Mouse (Mus musculus) forebrain, embryonic 12.5 days (tissue): ENCODE data around the gene Pdk1. TPM values are rescaled to one million over a fixed set of nuclear protein-coding genes. Genes with fewer than 3 reads are reported as not detected.
"Not testable (repeated sequence)": the region's sequence is repeated elsewhere in the genome, so short reads cannot be mapped to it uniquely, and the experiment has no call there.

Source experiments
- ATAC-seq: fragments of 200-750 bp; cut with Nextera tagmentation; 2 replicates; pipeline ENCODE4 v1.8.0; 2017; ENCODE audit warnings: moderate TSS enrichment; ENCODE audit not compliant: low FRiP score
- H3K27ac ChIP-seq: fragments of 300-500 bp; sonication (generic); 2 replicates; pipeline ENCODE4 v1.5.1; 2016; ENCODE audit warnings: mild to moderate bottlenecking
- H3K27me3 ChIP-seq: fragments of 300-500 bp; sonication (generic); 2 replicates; pipeline ENCODE4 v1.6.1; 2016; ENCODE audit warnings: mild to moderate bottlenecking
- H3K36me3 ChIP-seq: fragments of 300-500 bp; sonication (generic); replicated peaks from 2 replicates; pipeline ENCODE4 v1.6.1; 2016; ENCODE audit warnings: mild to moderate bottlenecking
- H3K4me1 ChIP-seq: fragments of 300-500 bp; sonication (generic); 2 replicates; pipeline ENCODE4 v1.6.1; 2016
- H3K4me2 ChIP-seq: fragments of 300-500 bp; sonication (generic); 2 replicates; pipeline ENCODE4 v1.6.1; 2016; ENCODE audit warnings: mild to moderate bottlenecking, moderate library complexity
- H3K4me3 ChIP-seq: fragments of 300-500 bp; sonication (generic); replicated peaks from 2 replicates; pipeline ENCODE4 v1.5.1; 2016; ENCODE audit warnings: mild to moderate bottlenecking
- H3K9ac ChIP-seq: fragments of 300-500 bp; sonication (generic); 2 replicates; pipeline ENCODE4 v1.6.1; 2016; ENCODE audit warnings: mild to moderate bottlenecking
- H3K9me3 ChIP-seq: fragments of 300-500 bp; sonication (generic); 2 replicates; pipeline ENCODE4 v1.6.1; 2016
- WGBS: fragments of 180-500 bp; shearing (Covaris S2); methylation state at CpG from one replicate; pipeline ENCODE4 v1.1.7; 2016; 5-methylcytosine and 5-hydroxymethylcytosine counted together
- polyA plus RNA-seq: library from polyadenylated mRNA; unstranded; fragments of >200 nt; fragmentation: Nextera tagmentation; extraction: Ambion mirVana; gene quantifications from 2 replicates; pipeline ENCODE4 v1.2.1, GENCODE M21; 2016

The Pdk1 gene
- polyA plus RNA-seq, 1 experiment from 2014 or later, result 30.5 TPM

- H3K27ac ChIP-seq, H3K9me3 ChIP-seq, H3K4me2 ChIP-seq, H3K4me1 ChIP-seq, H3K4me3 ChIP-seq, H3K27me3 ChIP-seq, H3K9ac ChIP-seq, ATAC-seq, H3K36me3 ChIP-seq: not testable (repeated sequence)
- WGBS, result 93% methylated on average over 8 of the region's 8 CpGs
Observed at GRCm38 (mm10) chr2:71906356-71906755, 33.3 kb downstream of the Pdk1 start.

- Histone ChIP-seq H3K4me1 (no peaks in the 10 kb centered on the region), H3K27ac (no peak overlapping the region), H3K4me3 (no peak overlapping the region), H3K27me3 (no peaks in the 10 kb centered on the region), H3K9ac (no peak overlapping the region), H3K9me3 (no peaks in the 10 kb centered on the region), H3K36me3 (no peaks in the 10 kb centered on the region), H3K4me2 (no peak overlapping the region)
- WGBS, result 81% methylated on average over 10 of the region's 10 CpGs
- no peak for ATAC-seq
Observed at GRCm38 (mm10) chr2:71913911-71914310, 40.9 kb downstream of the Pdk1 start.

DNA sequence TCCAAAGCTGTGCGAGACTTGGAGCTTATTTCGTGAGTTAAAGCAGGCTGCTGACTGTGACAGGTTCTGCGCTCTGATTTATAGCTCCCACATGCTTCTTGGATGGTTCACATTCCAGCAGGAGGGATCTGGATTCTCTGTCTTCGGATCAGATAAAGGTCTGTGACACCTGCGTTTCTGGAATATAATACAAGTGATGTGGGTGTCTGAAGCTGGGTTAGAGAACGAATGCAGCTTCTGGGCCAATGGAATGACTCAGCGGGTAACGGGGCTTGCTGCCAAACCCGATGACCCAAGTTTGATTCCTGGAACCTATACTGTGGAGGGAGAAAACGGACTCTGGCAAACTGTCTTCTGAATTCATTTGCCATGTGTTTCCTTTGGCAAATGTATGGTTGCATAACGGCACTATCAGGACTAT, 46.2 kb downstream of the Pdk1 start:
- H3K9me3 ChIP-seq, result no peaks in the 10 kb centered on the region
- no peak for ATAC-seq
- no peaks in the 10 kb centered on the region for H3K27me3 ChIP-seq
- WGBS, result 84% methylated on average over 11 of the region's 11 CpGs
- no peak overlapping the region for H3K27ac ChIP-seq
- H3K9ac ChIP-seq, result no peak overlapping the region
- H3K4me3 ChIP-seq, result no peak overlapping the region
- no peaks in the 10 kb centered on the region for H3K36me3 ChIP-seq
- no peak overlapping the region for H3K4me2 ChIP-seq
- H3K4me1 ChIP-seq, result no peaks in the 10 kb centered on the region

DNA sequence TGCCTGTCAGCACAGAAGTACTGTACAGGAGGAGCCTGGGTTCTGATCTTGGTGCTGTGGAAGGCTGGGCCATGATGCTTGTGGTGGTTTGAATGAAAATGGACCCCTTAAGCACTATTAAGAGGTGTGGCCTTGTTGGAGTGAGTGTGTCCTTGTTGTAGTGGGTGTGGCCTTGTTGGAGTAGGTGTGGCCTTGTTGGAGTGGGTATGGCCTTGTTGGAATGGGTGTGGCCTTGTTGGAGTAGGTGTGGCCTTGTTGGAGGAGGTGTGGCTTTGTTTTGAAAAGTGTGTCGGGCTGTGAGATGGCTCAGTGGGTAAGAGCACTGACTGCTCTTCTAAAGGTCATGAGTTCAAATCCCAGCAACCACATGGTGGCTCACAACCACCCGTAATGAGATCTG, 51.9 kb downstream of the Pdk1 start:
- not testable (repeated sequence) for H3K9ac ChIP-seq, H3K4me3 ChIP-seq, H3K36me3 ChIP-seq, H3K9me3 ChIP-seq, H3K4me1 ChIP-seq, H3K4me2 ChIP-seq, H3K27ac ChIP-seq, H3K27me3 ChIP-seq, ATAC-seq
- WGBS, result 88% methylated on average over 2 of the region's 2 CpGs

DNA sequence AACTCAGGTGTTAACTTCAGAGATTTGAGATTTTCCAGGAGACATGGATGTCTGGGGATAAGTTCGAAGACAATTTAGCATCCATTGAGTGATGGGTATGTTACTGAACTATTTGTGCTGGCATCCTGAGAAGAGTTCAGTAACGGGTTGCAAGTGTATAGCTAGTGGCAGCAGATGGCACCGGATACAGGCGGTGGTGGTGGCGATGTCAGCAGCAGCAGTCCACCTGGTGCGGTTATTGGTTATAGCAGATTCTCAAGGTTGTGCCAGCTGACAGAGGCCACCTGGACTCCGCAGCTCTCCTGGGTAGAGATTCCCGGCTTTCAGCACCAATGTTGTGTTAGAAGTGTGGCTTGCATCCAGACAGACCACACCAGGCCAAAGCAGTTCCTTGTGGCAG, 61.0 kb downstream of the Pdk1 start:
- ATAC-seq, result no peak
- no peaks in the 10 kb centered on the region for H3K9me3 ChIP-seq
- 94% methylated on average over 8 of the region's 8 CpGs for WGBS
- no peaks in the 10 kb centered on the region; the same call in 1 of the 2 replicates for H3K4me1 ChIP-seq
- H3K4me3 ChIP-seq, result no peak overlapping the region
- H3K9ac ChIP-seq, result no peak overlapping the region
- no peak overlapping the region for H3K27ac ChIP-seq
- H3K27me3 ChIP-seq, result no peaks in the 10 kb centered on the region
- H3K4me2 ChIP-seq, result no peak overlapping the region
- H3K36me3 ChIP-seq, result no peaks in the 10 kb centered on the region

DNA sequence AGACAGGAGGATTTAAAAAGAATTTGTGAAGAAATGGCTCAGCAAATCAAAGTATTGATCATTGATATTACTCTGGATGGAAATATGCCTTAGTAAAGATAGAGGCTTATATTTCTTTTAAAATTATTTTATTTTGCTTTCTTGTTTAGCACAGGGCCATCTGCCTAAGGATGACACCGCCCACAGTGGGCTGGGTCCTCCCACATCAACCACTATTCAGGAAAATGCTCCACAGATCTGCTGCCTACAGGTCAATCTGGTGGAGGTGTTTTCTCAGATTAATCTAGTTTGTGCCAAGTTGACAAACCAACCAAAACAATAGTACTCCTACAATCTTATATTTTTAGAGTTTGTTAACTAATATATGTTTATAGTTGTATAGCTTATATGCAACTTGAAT, 63.7 kb downstream of the Pdk1 start:
- no peaks in the 10 kb centered on the region for H3K27me3 ChIP-seq
- H3K27ac ChIP-seq, result no peak overlapping the region
- no peaks in the 10 kb centered on the region; the same call in 1 of the 2 replicates for H3K4me1 ChIP-seq
- no peaks in the 10 kb centered on the region for H3K36me3 ChIP-seq
- no peak overlapping the region for H3K9ac ChIP-seq
- ATAC-seq, result no peak
- H3K4me2 ChIP-seq, result no peak overlapping the region
- no peak overlapping the region for H3K4me3 ChIP-seq
- 94% methylated on average over 1 of the region's 1 CpGs for WGBS
- H3K9me3 ChIP-seq, result no peaks in the 10 kb centered on the region

GRCm38 (mm10) chr2:71937649-71938308, 64.8 kb downstream of the Pdk1 start:
- no peak overlapping the region for H3K4me3 ChIP-seq
- no peak overlapping the region for H3K9ac ChIP-seq
- no peaks in the 10 kb centered on the region; the same call in 1 of the 2 replicates for H3K4me1 ChIP-seq
- H3K27me3 ChIP-seq, result no peaks in the 10 kb centered on the region
- H3K9me3 ChIP-seq, result no peaks in the 10 kb centered on the region
- no peak for ATAC-seq
- WGBS, result 81% methylated on average over 3 of the region's 3 CpGs
- no peak overlapping the region for H3K4me2 ChIP-seq
- no peaks in the 10 kb centered on the region for H3K36me3 ChIP-seq
- H3K27ac ChIP-seq, result no peak overlapping the region

DNA sequence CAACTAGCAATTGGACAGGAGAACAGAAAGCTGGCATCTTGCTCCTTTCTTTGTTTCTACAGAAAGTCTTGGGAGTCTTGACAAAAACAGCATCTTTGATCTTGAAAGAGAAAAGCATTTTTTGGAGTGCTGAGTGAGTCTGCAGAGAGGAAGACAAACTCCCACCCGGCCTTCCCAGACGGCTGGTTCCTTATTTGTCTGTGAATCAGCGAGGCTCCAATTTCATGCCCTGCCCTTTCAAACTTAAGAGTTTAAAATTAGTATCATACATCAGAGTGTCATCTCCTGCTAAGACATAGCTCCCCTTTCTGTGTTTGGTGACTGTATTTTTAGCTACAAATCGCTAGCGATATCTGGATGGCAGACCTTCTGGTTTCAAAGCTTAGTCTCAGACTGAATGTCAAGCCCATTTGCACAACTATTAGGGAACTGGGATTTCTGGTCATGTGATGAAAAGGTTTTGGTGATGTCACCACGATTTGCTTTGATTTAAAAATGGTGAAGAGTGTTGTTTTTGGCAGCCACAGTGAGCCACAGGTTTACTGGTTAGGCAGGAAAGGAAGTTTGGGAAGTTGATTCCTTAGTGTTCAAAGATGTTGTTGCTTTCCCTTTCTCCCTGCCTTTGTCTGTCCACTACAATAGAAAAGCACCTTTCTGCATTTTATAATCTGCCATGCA, 65.8 kb downstream of the Pdk1 start:
- WGBS, result 73% methylated on average over 6 of the region's 6 CpGs
- no peak overlapping the region for H3K27ac ChIP-seq
- no peaks in the 10 kb centered on the region for H3K36me3 ChIP-seq
- no peaks in the 10 kb centered on the region for H3K27me3 ChIP-seq
- no peaks in the 10 kb centered on the region; the same call in 1 of the 2 replicates for H3K4me1 ChIP-seq
- ATAC-seq, result no peak
- H3K9me3 ChIP-seq, result no peaks in the 10 kb centered on the region
- no peak overlapping the region for H3K4me3 ChIP-seq
- no peak overlapping the region for H3K9ac ChIP-seq
- H3K4me2 ChIP-seq, result no peak overlapping the region

GRCm38 (mm10) chr2:71941005-71941720, 68.1 kb downstream of the Pdk1 start:
- no peak overlapping the region for H3K27ac ChIP-seq
- H3K27me3 ChIP-seq, result no peaks in the 10 kb centered on the region
- no peak for ATAC-seq
- no peaks in the 10 kb centered on the region; the same call in 1 of the 2 replicates for H3K4me1 ChIP-seq
- no peaks in the 10 kb centered on the region for H3K9me3 ChIP-seq
- no peak overlapping the region for H3K4me2 ChIP-seq
- no peaks in the 10 kb centered on the region for H3K36me3 ChIP-seq
- H3K9ac ChIP-seq, result no peak overlapping the region
- 85% methylated on average over 3 of the region's 3 CpGs for WGBS
- H3K4me3 ChIP-seq, result no peak overlapping the region

DNA sequence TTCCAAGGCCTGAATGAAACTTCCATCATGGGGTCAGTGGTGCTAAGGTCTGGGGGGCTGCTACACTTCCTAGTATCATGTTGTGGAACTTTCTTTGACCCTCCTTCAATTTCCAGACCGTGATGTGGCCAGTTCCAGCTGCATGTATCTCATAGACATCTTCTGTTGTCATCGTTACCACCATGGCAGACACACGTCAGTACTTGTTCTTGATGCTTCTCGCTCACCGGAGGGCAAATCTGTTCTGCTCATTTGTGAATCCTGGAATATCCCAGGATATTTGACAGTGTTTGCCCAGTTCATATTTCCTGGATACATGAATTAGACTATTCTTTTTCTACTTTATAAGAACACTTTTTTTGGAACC, 68.7 kb downstream of the Pdk1 start:
- Histone ChIP-seq H3K4me3 (no peak overlapping the region), H3K27me3 (no peaks in the 10 kb centered on the region), H3K36me3 (no peaks in the 10 kb centered on the region), H3K4me2 (no peak overlapping the region), H3K9ac (no peak overlapping the region), H3K4me1 (no peaks in the 10 kb centered on the region; the same call in 1 of the 2 replicates), H3K9me3 (no peaks in the 10 kb centered on the region), H3K27ac (no peak overlapping the region)
- WGBS, result 93% methylated on average over 5 of the region's 5 CpGs
- ATAC-seq, result no peak

DNA sequence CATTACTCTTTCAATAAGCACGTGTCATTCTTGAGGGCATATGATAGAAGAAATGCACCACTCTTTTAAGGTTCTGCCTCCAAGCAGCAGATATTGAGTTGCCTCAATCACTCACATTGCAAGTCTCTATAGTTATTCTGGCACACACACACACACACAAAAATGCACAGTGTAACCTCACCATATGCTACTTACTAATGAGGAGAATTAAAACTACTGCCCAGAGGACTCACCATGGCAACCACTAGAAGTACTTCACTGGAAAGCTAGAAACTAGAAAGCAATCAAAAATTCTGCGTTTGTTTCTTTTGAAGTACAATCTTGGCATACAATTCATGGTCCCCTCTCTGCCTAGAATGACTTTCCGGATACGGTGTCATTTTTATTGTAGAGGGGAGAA, 78.2 kb downstream of the Pdk1 start:
- Histone ChIP-seq H3K9me3 (no peaks in the 10 kb centered on the region), H3K4me1 (no peaks in the 10 kb centered on the region), H3K9ac (no peak overlapping the region), H3K27me3 (no peaks in the 10 kb centered on the region), H3K27ac (no peak overlapping the region), H3K36me3 (no peaks in the 10 kb centered on the region), H3K4me2 (no peak overlapping the region), H3K4me3 (no peak overlapping the region)
- WGBS, result 75% methylated on average over 4 of the region's 4 CpGs
- ATAC-seq, result no peak
